Mouse (Mus musculus): ENCODE results near the gene L3mbtl3. TPM values are rescaled to one million over a fixed set of nuclear protein-coding genes. Genes with fewer than 3 reads are reported as not detected.
A peak's percentile ranks its signal among the peaks of the same experiment; 100 is the strongest.

Gene L3mbtl3
- total and polyA plus RNA-seq, 2 experiments from 2014 or later, result 15.7 to 31.4 TPM

DNA sequence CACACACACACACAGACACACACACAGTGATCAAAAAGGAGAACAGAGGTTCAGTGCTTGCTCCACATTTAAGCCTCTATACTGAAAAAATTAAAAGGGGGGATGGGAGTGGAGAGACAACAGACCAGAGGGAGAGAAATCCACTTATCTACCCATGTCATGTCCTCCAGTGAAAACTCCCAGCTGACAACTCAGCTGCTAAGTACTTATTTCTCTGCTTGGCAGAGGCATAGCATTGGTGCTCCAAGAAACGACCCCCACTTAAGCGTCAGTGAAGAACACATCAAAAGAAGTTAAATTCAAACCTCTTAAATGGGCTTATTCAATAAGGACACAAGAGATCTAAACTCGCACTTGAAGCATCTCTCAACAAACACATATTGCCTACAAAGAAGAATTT, 12.2 kb downstream of the L3mbtl3 start:
- no peak overlapping the region for H3K27ac ChIP-seq
- H3K36me3 ChIP-seq (ENCODE audit: insufficient read depth, low read length), result no peaks in the 10 kb centered on the region
- DNase-seq (ENCODE audit: low spot score), result peak; percentile 14
- no peak overlapping the region for H3K4me2 ChIP-seq (ENCODE audit: low read depth, low read length)
- H3K27me3 ChIP-seq (ENCODE audit: insufficient read depth, low read length), result no peaks in the 10 kb centered on the region
- WGBS, result 38% methylated on average over 3 of the region's 3 CpGs
- peak; percentile 64; the same call in 1 of the 2 replicates for ATAC-seq
- no peak for TF ChIP-seq CTCF (IDR thresholded peaks at IDR 0.05; ENCODE audit: low read depth)
- H3K4me1 ChIP-seq (ENCODE audit: insufficient read depth, low read length), result no peaks in the 10 kb centered on the region
- no peaks in the 10 kb centered on the region for H3K9me3 ChIP-seq (ENCODE audit: low read length)
- H3K9ac ChIP-seq (replicated peaks; ENCODE audit: low read length), result no peak overlapping the region
- no peak overlapping the region for H3K4me3 ChIP-seq (ENCODE audit: low read length)

- TF ChIP-seq CTCF (IDR thresholded peaks at IDR 0.05; ENCODE audit: low read depth), result no peak
Measured at GRCm38 (mm10) chr10:26358798-26359197, 17.0 kb downstream of the L3mbtl3 start.

GRCm38 (mm10) chr10:26358231-26358630, 17.5 kb downstream of the L3mbtl3 start:
- Histone ChIP-seq H3K27ac (no peak overlapping the region), H3K4me2 (ENCODE audit: low read depth, low read length) (no peak overlapping the region), H3K9me3 (ENCODE audit: low read length) (no peaks in the 10 kb centered on the region), H3K4me1 (ENCODE audit: insufficient read depth, low read length) (no peaks in the 10 kb centered on the region), H3K27me3 (ENCODE audit: insufficient read depth, low read length) (no peaks in the 10 kb centered on the region), H3K9ac (replicated peaks; ENCODE audit: low read length) (no peak overlapping the region), H3K4me3 (ENCODE audit: low read length) (no peak overlapping the region), H3K36me3 (ENCODE audit: insufficient read depth, low read length) (no peaks in the 10 kb centered on the region)
- ATAC-seq, result no peak
- no peak for DNase-seq (ENCODE audit: low spot score)
- WGBS, result 96% methylated on average over 5 of the region's 5 CpGs
- TF ChIP-seq CTCF (IDR thresholded peaks at IDR 0.05; ENCODE audit: low read depth), result no peak

More at GRCm38 (mm10) chr10:26358798-26359197, 17.0 kb downstream of the L3mbtl3 start:
- Histone ChIP-seq H3K4me2 (ENCODE audit: low read depth, low read length) (no peak overlapping the region), H3K9me3 (ENCODE audit: low read length) (no peaks in the 10 kb centered on the region), H3K27me3 (ENCODE audit: insufficient read depth, low read length) (no peaks in the 10 kb centered on the region), H3K36me3 (ENCODE audit: insufficient read depth, low read length) (no peaks in the 10 kb centered on the region), H3K27ac (no peak overlapping the region), H3K4me1 (ENCODE audit: insufficient read depth, low read length) (no peaks in the 10 kb centered on the region), H3K4me3 (ENCODE audit: low read length) (no peak overlapping the region), H3K9ac (replicated peaks; ENCODE audit: low read length) (no peak overlapping the region)
- WGBS, result 90% methylated on average over 6 of the region's 6 CpGs
- DNase-seq (ENCODE audit: low spot score) (no peak), ATAC-seq (no peak)

DNA sequence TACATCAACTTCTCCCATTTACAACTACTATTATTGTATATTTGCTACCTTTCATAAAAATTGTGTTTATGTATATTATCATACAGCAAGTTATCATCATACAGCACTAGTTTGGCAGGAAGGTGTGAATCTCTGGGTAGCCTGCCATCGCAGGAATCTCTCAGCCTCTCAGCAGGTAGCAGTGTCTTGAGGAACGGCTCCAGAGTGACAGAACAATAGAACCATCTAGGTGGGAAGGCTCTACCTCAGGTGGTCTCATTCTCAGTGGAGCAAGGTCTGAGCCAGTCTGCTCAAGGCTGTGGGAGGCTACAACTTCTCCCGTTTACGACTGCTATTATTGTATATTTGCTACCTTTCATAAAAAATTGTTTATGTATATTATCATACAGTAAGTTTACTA, 22.0 kb downstream of the L3mbtl3 start:
- H3K27me3 ChIP-seq (ENCODE audit: insufficient read depth, low read length), result no peaks in the 10 kb centered on the region
- 58% methylated on average over 4 of the region's 4 CpGs for WGBS
- H3K9me3 ChIP-seq (ENCODE audit: low read length), result no peaks in the 10 kb centered on the region
- no peak overlapping the region for H3K4me3 ChIP-seq (ENCODE audit: low read length)
- ATAC-seq (no peak), DNase-seq (ENCODE audit: low spot score) (no peak)
- H3K4me1 ChIP-seq (ENCODE audit: insufficient read depth, low read length), result no peaks in the 10 kb centered on the region
- H3K36me3 ChIP-seq (ENCODE audit: insufficient read depth, low read length), result 0 out of 2 replicates have a peak, but pooled peaks cover 4% of the 10 kb centered on the region
- H3K9ac ChIP-seq (replicated peaks; ENCODE audit: low read length), result no peak overlapping the region
- no peak overlapping the region for H3K27ac ChIP-seq
- no peak overlapping the region for H3K4me2 ChIP-seq (ENCODE audit: low read depth, low read length)
- TF ChIP-seq CTCF (IDR thresholded peaks at IDR 0.05; ENCODE audit: low read depth), result no peak

DNA sequence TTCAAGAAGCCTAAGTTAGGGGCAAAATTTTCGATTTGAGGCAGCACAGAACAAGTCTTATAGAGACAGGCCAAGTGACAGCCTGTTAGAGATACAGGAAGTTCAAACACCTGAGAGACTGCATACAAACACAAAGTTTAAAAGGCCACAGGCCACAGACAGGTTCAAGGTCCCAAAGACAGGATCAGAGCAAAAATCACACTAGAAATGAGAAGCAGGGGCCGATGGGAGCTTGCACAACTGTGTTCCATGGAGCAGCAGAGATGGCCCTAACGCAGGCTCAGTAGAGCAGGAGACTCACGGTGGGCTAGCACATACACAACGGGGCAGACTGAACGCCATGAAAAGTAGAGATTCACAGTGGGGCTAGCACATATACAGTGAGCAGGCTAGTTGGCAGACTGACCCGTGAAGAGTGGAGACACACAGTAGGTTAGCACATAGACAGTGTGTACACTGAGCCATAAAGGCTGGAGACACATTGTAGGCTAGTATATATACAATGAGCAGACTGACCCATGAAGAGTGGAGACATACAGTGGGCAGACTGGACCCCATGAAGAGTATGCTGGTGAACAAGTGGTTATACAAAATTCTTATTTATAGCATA, 24.5 kb downstream of the L3mbtl3 start:
- Histone ChIP-seq H3K4me3 (ENCODE audit: low read length) (no peak overlapping the region), H3K9ac (replicated peaks; ENCODE audit: low read length) (no peak overlapping the region), H3K4me1 (ENCODE audit: insufficient read depth, low read length) (no peaks in the 10 kb centered on the region), H3K4me2 (ENCODE audit: low read depth, low read length) (no peak overlapping the region), H3K9me3 (ENCODE audit: low read length) (no peaks in the 10 kb centered on the region), H3K36me3 (ENCODE audit: insufficient read depth, low read length) (0 out of 2 replicates have a peak, but pooled peaks cover 4% of the 10 kb centered on the region), H3K27me3 (ENCODE audit: insufficient read depth, low read length) (no peaks in the 10 kb centered on the region), H3K27ac (no peak overlapping the region)
- WGBS, result 93% methylated on average over 7 of the region's 7 CpGs
- no peak for ATAC-seq
- no peak for DNase-seq (ENCODE audit: low spot score)
- no peak for TF ChIP-seq CTCF (IDR thresholded peaks at IDR 0.05; ENCODE audit: low read depth)

- no peak for DNase-seq (ENCODE audit: low spot score)
- ATAC-seq, result no peak
Measured at GRCm38 (mm10) chr10:26350153-26350552, 25.6 kb downstream of the L3mbtl3 start.

DNA sequence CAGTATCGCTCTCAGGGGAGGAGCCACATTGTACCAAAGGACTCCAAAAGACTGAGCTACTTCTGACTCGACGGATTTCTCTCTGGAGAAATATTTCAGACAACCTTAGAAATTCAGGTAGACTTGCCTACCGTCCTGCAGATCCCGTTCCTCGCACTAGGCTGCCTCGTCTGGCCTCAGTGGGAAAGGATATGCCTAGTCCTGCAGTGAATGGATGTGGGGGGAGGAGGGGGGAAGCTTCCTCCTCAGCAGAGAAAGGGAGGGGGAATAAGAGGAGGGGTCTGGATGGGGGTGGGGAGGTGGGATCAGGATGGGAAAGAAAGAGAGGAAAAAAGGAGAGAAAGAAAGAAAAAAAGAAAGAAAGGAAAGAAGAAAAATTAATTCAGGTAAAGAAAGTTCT, 28.2 kb downstream of the L3mbtl3 start:
- H3K27me3 ChIP-seq (ENCODE audit: insufficient read depth, low read length), result no peaks in the 10 kb centered on the region
- H3K9me3 ChIP-seq (ENCODE audit: low read length), result no peaks in the 10 kb centered on the region
- no peak overlapping the region for H3K4me3 ChIP-seq (ENCODE audit: low read length)
- peaks cover 4% of the 10 kb centered on the region; the same call in 1 of the 2 replicates for H3K36me3 ChIP-seq (ENCODE audit: insufficient read depth, low read length)
- no peak for DNase-seq (ENCODE audit: low spot score)
- no peak overlapping the region for H3K9ac ChIP-seq (replicated peaks; ENCODE audit: low read length)
- WGBS, result 46% methylated on average over 7 of the region's 7 CpGs
- no peak for ATAC-seq
- no peak for TF ChIP-seq CTCF (IDR thresholded peaks at IDR 0.05; ENCODE audit: low read depth)
- no peak overlapping the region for H3K27ac ChIP-seq
- H3K4me2 ChIP-seq (ENCODE audit: low read depth, low read length), result no peak overlapping the region
- H3K4me1 ChIP-seq (ENCODE audit: insufficient read depth, low read length), result no peaks in the 10 kb centered on the region

More at GRCm38 (mm10) chr10:26350153-26350552, 25.6 kb downstream of the L3mbtl3 start:
- H3K27ac ChIP-seq, result no peak overlapping the region
- no peak overlapping the region for H3K4me3 ChIP-seq (ENCODE audit: low read length)
- WGBS, result 75% methylated on average over 1 of the region's 1 CpGs
- no peaks in the 10 kb centered on the region for H3K9me3 ChIP-seq (ENCODE audit: low read length)
- no peak overlapping the region for H3K9ac ChIP-seq (replicated peaks; ENCODE audit: low read length)
- no peaks in the 10 kb centered on the region for H3K27me3 ChIP-seq (ENCODE audit: insufficient read depth, low read length)
- no peaks in the 10 kb centered on the region for H3K4me1 ChIP-seq (ENCODE audit: insufficient read depth, low read length)
- 0 out of 2 replicates have a peak, but pooled peaks cover 4% of the 10 kb centered on the region for H3K36me3 ChIP-seq (ENCODE audit: insufficient read depth, low read length)
- H3K4me2 ChIP-seq (ENCODE audit: low read depth, low read length), result no peak overlapping the region
- TF ChIP-seq CTCF (IDR thresholded peaks at IDR 0.05; ENCODE audit: low read depth), result no peak

All from hindbrain, postnatal 0 days (tissue).